Mouse (Mus musculus) heart, postnatal 4 days (tissue): ENCODE measurements at regions not wholly inside any gene's neighbourhood (a gene's known extent, or its start where the extent isn't known, plus 50 kb on each side); places are given as distances from the start of the nearest gene placed in this dataset.

Experiments
- DNase-seq: peaks from one replicate; pipeline ENCODE4 v3.0.0; 2021

DNA sequence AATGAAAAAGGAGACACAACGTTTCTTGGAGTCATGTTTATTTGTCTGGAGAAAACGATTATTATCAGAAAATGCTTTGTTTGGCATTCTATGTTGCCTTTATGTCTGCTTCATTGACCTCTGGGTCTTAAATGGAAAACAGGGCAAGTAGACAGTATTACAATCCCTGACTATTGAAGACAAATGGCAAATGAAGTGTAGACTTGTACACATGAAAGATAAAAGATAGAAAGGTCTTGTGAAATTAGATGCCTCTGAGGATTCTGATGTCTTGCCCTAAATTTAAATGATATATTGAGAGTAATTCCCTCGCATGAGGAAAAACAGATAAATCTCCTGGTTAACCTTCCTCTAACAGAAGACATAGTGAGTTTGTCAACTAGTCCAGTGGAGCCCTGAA is 1186.7 kb downstream of the Slitrk1 start:
- no peak for DNase-seq

DNA sequence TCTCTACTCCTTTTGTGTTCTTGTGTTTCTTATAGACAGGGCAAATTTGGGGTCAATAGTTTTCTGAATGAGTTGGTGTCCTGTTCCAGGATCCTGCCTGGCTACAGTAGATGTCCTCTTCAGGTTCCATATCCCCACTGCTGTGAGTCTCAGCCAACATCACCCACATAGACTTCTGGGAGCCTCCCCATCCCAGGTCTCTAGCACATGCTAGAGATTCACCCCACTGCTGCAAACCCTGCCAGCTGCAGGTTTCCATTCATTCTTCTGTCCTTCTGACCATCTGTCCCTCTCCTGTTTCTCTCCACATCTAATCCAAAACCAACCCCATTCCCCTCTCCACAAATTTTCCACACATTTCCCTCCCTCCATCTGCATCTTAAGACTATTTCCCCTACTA is 1225.6 kb downstream of the Slitrk1 start:
- DNase-seq, result no peak

DNA sequence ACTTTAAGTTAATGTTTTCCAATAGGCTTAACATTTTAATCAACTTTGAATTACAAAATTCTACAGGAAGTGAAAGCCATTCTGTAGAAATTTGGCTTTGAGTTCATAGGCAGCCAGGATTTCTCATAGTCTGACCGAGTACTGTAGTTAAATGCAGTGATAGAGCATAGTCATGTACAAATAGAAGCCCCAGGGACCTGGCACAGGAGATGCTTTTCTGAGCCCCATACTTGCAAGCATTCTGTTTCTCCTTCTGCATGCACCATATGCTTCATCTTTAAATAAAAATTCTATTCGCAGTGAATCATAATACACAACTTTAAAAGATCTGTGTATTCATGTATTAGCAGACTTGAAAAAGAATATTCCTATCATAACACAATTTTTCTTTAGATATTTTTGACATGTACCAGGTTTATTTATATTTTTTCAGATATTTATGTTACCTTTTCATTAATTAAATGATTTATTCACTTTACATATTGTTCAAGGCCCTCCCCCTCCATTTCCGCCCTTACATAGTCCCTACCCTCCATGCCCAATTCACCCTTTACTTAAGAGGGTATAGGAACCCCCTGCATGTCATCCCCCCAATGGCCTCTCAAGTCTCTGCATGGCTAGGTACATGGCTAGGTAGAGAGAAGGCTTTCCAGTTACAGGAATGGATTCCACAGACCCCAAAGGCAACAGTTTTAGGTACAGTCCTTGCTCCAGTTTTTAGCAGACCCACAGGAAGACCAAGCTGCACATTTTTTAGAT is 1226.5 kb downstream of the Slitrk1 start:
- DNase-seq, result no peak

DNA sequence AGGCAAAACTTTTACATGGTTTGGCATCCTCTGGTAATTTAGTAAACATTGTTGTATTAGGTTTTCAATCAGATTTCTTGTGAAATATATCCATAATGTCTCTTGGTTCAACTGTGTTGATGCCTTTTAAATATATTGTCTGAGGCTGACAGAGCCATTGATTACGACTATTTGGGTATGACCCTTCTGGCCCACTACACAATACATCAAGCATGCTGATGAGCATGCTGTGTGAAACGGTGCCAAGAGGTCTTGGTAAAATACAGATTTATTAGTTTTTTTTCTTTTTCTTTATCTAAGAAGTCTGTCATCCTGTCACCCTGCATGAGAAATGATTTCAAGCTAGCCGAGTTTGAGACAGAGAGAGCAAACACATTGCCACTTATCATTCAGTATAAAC is 1257.4 kb downstream of the Slitrk1 start:
- DNase-seq, result no peak

DNA sequence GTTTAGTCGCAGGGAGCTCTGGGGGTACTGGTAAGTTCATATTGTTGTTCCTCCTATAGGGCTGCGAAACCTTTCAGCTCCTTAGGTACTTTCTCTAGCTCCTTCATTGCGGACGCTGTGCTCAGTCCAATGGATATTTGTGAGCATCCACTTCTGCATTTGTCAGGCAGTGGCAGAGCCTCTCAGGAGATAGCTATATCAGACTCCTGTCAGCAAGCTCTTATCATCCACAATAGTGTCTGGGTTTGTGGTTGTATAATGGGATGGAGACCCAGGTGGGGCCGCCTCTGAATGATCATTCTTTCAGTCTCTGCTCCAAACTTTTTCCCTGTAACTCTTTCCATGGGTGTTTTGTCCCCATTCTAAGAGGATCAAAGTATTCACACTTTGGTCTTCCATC is 1298.5 kb downstream of the Slitrk1 start:
- DNase-seq, result no peak

DNA sequence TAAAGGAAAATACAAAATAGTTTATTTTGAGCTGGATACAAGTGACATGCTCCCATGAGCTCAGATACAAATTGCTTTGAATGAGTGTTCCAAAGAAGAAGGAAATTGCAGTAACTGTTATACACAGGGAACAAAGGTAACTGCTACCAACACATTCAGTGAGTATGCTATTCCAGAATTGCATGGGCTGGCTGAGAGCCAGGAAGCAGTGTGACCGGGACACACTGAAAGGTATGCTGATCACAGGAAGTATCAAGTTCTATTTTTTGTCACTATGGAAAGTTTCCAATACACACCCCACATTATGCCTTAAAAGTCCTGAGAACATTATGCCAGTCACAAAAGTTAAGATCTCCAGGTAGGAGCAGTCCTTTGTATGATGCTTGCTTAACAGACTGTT is 1299.6 kb downstream of the Slitrk1 start:
- peak; percentile 62 for DNase-seq

DNA sequence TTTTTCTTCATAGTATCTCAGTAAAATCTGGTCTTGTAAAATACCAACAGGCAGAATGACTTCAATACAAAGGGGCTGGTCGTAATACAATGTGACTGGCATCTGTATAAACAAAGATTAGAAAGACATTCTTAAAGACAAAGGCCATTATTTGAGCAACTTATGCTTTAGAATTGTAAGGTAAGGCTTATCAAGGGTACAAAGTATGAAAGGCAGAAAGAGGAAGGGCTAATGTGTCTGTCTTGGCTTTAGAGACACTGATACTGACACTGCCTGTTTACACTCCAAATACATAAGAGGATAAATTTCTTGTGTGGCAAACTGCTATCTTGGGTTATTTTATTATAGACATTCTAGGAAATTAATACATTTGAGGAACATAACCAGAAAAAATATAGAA is 1310.8 kb downstream of the Slitrk1 start:
- no peak for DNase-seq

DNA sequence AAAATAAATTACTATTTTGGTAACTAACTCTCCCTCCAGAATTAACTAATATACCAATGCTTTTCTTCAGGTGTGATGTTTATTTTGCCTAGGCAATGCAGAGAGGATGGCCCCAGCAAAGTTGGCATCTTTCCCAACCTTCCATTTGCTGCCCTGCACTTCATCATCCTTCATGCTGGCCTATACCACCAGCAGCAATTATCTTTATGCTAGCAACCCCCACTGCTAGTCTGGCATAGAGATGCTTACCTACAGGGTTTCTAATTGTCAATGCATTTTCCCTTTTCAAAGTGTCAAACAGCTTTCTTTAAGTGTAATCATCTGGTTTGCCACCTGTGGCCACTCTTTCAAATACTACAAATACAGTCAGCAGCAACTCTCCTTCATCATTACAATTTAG is 1327.2 kb downstream of the Slitrk1 start:
- no peak for DNase-seq

DNA sequence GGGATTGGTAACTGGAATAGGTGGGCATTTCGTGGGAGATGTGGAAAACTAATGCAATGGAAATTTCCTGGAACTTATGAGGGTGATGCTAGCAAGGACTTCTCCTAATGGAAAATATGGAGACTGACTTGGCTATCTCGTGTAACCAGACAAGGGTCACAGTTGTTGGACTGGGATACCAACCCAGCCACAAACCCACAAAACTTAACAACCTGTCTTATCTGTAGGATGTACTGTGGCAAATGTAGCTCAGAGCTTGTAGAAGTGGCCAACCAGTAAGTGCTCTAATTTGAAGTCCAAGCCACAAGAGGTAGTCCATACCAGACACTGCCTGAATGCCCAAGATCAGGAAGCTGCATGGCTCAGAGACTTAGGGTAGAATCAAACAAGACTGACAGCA is 1329.7 kb downstream of the Slitrk1 start:
- DNase-seq, result no peak

DNA sequence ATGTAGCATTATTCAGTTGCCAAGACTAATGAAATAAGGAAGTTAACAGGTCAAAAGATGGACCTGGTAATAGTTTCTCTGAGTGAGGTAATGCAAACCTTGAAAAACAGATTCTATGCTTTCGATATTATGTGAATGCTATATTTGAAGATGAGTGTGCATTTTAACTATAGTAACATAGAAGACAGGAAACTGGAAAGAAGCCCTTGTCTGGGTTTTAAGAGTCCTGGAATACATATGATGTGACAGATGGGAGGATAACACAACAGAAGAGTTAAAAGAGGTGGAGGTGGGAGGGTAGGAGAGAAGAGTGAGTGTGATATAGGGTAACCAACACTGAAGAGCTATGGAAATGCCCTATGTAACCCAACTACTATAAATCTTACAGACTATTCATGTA is 1343.3 kb downstream of the Slitrk1 start:
- DNase-seq, result no peak

DNA sequence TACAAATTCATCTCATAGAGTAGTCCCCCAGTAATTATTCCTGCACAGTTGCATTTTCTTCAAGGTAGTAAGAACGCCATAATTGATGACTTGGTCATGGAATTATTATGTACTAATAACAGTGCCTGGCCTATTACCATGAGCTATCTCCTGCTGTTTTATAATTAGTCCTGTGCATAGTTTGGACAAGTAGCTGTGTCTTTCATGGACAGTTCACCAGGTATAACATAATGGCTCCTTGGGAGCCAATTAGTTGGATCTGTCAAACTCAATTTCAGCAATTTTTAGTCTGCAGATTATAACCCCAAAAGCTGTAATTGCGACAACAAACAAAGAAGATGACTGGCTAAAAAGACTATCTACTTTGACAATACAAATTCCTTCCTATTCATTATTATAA is 1345.5 kb downstream of the Slitrk1 start:
- no peak for DNase-seq
